Mouse (Mus musculus) adrenal gland, postnatal 4 days (tissue): Measurements from ENCODE around the gene Hnrnpk. TPM values are rescaled to one million over a fixed set of nuclear protein-coding genes. Genes with fewer than 3 reads are reported as not detected.
"Not testable (repeated sequence)": the region's sequence is repeated elsewhere in the genome, so short reads cannot be mapped to it uniquely, and the experiment has no call there.

Experiments
- DNase-seq, 2 experiments: peaks; one replicate each; pipeline ENCODE4 v3.0.0; 2021 to 2022; ENCODE audit warnings: low spot score in 2 of 2, mixed read lengths in 2 of 2
- long read RNA-seq, 2 experiments: library from polyadenylated mRNA; stranded (forward); transcript quantifications; one replicate each; pipeline ENCODE4 v2.0.0; 2021
- total RNA-seq, 2 experiments: library from RNA; stranded (reverse); gene quantifications; 2 replicates each; pipeline ENCODE4 v1.2.3; 2021

Hnrnpk gene
- total RNA-seq = 1,000 to 10,000 TPM; 1,032 to 1,080 TPM
- long read RNA-seq, experiment 1, partial matches to known transcripts = 13 of 471 reads
- long read RNA-seq, experiment 1, other reads (novel, unspliced or antisense) = 458 of 471 reads
- long read RNA-seq, experiment 2, partial matches to known transcripts = 73 of 986 reads
- long read RNA-seq, experiment 2, other reads (novel, unspliced or antisense) = 913 of 986 reads

DNA sequence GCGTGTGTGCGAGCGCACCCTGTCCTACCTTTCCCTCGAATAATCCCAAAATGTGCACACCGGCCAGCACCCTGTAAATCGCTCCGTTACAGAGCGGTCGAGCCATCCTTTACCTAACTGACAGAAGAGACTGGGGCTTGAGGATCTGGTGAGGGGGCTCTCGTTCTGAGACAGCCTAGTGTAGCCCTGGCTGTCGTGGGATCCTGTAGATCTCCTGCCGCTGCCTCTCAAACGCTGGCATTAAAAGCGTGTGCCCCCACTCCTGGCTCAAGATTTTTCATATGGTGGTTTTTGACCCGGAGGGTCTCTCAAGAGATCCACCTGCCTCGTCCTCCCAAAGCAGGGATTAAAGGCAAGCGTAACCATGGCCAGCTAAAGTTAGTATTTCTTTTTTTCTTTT lies at the start of gene Hnrnpk:
Gene Hnrnpk, minus strand, starts transcription at position 101 of the 400 bp plus-strand sequence.
- not testable (repeated sequence) for DNase-seq

DNA sequence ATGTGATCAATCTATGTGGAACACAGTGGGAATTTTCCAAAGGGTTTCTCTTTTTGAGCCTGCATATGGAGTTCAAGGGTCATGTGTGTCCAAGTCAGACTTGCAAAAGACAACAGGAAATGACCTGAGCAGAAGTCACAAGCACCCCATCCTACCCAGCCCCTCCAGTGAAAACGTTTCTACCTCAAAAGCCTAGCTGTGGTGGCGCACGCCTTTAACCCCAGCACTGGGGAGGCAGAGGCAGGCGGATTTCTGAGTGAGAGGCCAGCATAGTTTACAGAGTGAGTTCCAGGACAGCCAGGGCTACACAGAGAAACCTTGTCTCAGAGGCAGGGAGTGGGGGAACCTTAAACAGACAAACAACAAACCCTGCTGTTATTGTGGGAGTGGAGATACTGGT lies 49.1 kb upstream of the Hnrnpk start:
- no peak for DNase-seq

DNA sequence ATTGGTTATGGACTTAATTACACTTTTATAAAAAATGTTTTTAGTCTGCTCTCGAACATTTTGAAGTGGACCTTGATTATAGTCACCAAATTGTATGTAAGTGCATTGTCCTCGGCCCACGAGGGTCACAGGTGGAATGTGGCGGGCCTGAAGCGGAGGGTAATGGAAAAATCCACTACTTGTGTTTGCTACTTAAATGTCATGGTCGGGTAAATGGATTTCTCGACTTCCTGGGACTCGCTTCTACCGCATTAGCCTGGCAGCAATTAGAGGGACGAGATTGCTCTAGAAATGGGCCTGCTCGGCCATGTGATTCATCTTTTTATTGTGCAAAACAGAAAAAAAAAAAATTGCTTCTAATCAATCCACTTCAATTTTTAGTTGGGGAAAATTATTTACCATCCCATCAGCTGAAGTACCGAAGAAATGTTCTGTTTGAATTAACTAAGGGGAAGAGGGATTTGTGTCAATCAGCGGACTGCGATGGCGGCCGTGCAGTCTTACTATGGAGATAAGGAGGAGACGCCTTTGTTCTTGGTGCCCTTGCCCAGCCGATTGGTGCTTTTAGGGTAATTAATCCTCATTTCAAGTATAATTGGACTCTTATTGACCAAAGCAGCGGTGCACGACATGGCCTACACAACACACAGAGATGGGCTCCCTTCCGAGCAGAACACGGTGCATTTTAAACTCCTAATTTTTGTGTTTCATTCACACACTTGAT lies 47.5 kb upstream of the Hnrnpk start:
- no peak for DNase-seq

GRCm38 (mm10) chr13:58446541-58446940 lies 43.4 kb upstream of the Hnrnpk start:
- no peak for DNase-seq

- no peak for DNase-seq
These were observed 40.6 kb upstream of the Hnrnpk start for GRCm38 (mm10) chr13:58443787-58444186.

DNA sequence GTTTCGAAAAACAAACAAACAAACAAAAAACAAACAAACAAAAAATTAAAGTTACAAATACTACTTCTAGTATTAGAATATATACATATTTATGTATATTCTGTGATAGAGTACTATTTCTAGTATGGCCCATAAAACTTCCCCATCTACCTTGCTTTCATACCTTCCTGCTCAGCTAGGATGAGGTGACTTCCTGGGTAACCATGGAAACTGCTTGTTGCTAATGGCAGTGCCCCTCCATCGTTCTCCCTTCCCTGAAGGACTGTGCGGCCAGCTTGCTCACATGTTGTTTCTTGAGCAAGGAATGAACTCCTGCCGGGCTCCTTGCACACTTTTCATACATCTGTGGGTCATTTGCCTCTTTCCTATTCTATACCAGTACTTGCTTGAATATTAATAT lies 40.2 kb upstream of the Hnrnpk start:
- no peak for DNase-seq

DNA sequence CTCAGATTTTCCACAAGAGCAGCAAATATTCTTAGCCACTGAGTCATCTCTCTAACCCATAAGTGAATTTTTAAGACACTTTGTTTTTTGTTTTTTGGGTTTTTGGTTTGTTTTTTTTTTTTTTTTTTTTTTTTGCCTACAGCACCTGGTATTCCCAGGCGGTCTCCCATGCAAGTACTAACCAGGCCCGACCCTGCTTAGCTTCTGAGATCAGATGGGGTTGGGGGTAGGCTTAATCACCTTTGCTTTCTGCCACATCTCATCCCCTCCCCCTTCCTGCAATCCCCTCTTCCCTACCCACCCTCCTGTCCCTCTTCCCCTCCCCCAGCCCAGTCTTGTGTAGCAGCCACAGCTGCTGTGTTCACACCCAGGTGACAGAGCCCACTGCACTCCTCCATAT lies 36.6 kb upstream of the Hnrnpk start:
- DNase-seq = no peak

DNA sequence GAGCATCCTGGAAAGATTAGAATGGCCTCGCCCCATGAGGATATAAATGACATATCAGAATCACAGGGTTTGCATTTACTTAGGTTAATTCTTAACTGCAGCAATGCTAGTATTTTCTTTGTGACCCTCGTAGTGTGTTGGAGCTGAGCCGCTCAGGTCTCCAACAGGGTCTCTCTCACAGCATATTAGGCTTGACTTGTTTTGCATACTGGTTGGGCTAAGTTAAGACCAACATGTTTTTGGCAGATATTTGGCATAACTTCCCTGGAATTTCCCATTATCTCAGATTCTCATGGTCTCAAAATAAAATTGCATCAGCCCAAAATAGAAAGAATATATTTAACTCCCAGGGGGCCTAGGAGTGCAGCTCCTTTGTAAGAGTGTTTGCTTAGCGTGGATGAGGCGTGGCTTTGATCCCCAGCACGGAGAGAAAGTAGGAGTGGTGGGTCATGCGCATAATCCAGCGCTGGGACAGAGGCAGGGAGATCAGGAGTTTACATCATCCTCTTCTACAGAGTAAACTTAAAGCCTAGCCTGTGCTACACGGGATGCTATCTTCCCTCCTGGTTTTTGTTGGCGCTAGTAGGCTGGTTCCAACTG lies 20.0 kb upstream of the Hnrnpk start:
- DNase-seq = no peak

- no peak for DNase-seq
These were observed 19.1 kb upstream of the Hnrnpk start for GRCm38 (mm10) chr13:58422242-58422641.

GRCm38 (mm10) chr13:58421026-58421425 lies 17.9 kb upstream of the Hnrnpk start:
- no peak for DNase-seq

- DNase-seq = no peak
These were observed 16.1 kb upstream of the Hnrnpk start for GRCm38 (mm10) chr13:58419266-58419665.

- no peak for DNase-seq
These were observed 15.5 kb upstream of the Hnrnpk start for GRCm38 (mm10) chr13:58418656-58419055.

- no peak for DNase-seq
These were observed 12.7 kb upstream of the Hnrnpk start for GRCm38 (mm10) chr13:58415838-58416237.

DNA sequence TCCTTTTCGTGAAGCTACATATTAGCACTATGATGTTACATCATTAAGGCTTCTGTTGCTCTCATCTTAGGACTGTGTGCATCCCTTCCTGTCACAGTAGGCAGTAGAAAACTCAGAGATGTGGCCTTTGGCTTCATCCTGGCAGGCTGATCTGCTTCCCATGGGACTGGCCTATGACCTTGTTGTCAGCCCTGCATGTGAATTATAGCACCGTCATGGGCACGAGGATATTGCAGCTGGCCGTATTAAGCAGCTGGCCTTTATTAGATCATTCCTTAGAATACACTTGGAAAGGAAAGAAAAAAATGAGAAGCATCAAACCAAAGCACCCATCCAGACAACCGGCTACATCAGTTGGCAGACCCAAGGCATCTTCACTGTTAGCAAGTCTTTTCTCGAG lies 12.2 kb upstream of the Hnrnpk start:
- DNase-seq = no peak

DNA sequence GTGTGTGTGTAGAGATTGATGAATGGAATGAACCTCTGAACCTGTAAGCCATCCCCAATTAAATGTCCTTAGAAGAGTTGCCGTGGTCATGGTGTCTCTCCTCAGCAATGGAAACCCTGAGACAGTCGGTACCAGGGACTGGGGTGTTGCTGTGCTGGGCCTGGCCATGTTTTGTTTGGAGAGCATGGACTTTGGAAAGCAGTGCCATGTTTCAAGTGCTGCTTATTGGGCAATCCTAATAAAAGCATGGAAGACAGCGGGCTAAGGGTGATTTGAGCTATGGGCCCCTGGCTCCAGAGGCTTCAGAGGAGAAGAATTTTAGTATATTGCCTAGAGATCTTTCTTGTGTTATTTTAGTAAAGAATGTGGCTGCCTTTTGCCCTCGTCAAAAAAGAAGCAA lies 7.9 kb upstream of the Hnrnpk start:
- DNase-seq = no peak

- no peak for DNase-seq
These were observed 416 bp downstream of the Hnrnpk start for GRCm38 (mm10) chr13:58402744-58403110.

DNA sequence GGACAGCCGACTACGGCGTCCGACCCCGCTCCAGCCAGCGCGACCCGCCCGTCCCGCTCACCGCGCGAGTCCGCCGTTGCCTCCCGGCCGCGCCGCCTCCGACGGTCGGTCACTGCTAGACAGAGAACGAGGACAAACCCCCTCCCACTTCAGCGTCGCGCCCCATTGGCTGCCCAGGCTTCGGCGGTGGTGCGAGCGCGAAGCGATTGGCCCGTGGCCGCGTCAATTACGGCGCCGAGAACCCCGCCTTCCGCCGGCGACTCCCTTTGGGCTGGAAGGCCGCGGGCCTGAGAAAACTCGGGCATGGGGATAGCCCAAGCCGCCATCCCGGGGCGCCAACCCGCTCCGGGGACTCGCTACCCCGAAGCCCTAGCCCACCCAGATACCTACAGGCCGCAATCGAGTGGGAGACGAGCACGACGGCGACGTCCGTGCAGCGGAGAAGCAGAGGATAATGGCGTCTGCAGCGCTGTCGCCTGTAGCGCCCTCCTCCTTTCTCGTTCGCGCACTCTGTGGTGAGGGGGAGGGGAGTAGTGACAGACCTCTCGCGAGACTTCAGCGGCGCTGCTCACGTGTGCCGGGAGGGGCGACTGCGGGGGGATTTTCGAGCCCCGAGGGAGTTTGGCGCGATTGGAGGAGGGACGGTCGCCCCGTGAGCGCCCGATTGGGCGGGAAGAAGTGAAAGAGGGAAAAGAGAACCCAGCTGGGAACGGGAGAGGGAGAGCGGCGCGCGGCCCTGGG lies 970 bp downstream of the Hnrnpk start, which contains the start of gene Rmi1:
Gene Rmi1, plus strand, starts transcription at position 246 of the 741 bp plus-strand sequence.
- DNase-seq = peak; percentile 95 to 96

- peak; percentile 56 to 61 for DNase-seq
These were observed 1.8 kb downstream of the Hnrnpk start for GRCm38 (mm10) chr13:58401135-58402002.

GRCm38 (mm10) chr13:58400576-58400975 lies 2.6 kb downstream of the Hnrnpk start:
- no peak for DNase-seq

- no peak for DNase-seq
These were observed 5.5 kb downstream of the Hnrnpk start for GRCm38 (mm10) chr13:58397651-58398050.

DNA sequence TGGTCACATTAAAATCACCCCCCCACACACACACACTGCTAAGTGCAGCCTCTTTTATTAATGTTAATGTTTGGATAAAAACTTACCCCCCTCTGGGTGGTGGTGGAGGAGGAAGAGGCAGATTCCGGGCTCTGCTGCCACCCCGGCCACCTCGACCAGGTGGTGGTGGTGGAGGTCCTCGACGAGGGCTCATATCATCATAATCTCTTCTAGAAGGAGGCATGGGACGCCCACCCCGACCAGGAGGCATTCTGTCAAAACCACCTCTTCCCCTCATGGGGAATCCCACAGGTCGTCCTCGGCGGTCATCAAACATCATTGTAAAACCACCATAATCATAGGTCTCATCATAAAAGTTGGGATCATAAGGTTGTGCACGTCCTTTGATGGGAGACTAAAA lies 8.8 kb downstream of the Hnrnpk start:
- DNase-seq = not testable (repeated sequence)
